Mouse (Mus musculus): ENCODE results near the gene Arhgef25. TPM values are rescaled to one million over a fixed set of nuclear protein-coding genes. Genes with fewer than 3 reads are reported as not detected.
A peak's percentile ranks its signal among the peaks of the same experiment; 100 is the strongest.

Gene Arhgef25
- polyA plus RNA-seq, 1 experiment from 2014 or later, result 2.6 TPM

GRCm38 (mm10) chr10:127217177-127217576, 27.3 kb upstream of the Arhgef25 start:
- no peaks in the 10 kb centered on the region for H3K27me3 ChIP-seq (ENCODE audit: insufficient read depth, low read length)
- H3K27ac ChIP-seq (ENCODE audit: low read depth), result no peak overlapping the region
- no peak for ATAC-seq
- TF ChIP-seq CTCF (IDR thresholded peaks at IDR 0.05; ENCODE audit: low read depth), result no peak
- TF ChIP-seq EP300 (IDR thresholded peaks at IDR 0.05; ENCODE audit: low read depth), result no peak
- no peaks in the 10 kb centered on the region for H3K9me3 ChIP-seq (ENCODE audit: low read length)
- DNase-seq, result no peak
- H3K4me3 ChIP-seq (ENCODE audit: low read depth, low read length), result no peak overlapping the region
- no peaks in the 10 kb centered on the region for H3K36me3 ChIP-seq (replicated peaks; ENCODE audit: insufficient read depth, low read length)
- no peaks in the 10 kb centered on the region for H3K4me1 ChIP-seq (ENCODE audit: insufficient read depth)
- no peak overlapping the region for H3K9ac ChIP-seq (replicated peaks)
- no peak overlapping the region for H3K4me2 ChIP-seq (ENCODE audit: low read depth, low read length)

DNA sequence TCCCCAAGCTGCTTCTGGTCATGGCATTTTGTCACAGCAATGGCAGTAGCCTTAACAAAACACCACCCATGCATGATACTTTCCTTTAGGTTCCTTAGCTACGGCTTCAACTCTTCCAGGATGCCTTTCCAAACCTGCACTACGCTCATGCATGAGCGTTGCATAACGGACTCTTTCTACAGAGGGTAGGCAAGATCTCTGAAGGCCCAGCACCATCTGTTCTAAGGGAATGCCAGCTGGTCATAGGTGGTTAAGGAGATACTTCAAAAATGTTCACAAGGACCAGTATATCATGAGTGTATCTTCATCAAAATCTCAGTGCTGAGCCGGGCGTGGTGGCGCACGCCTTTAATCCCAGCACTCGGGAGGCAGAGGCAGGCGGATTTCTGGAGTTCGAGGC, 26.6 kb upstream of the Arhgef25 start:
- H3K4me3 ChIP-seq (ENCODE audit: low read depth, low read length), result no peak overlapping the region
- no peaks in the 10 kb centered on the region for H3K36me3 ChIP-seq (replicated peaks; ENCODE audit: insufficient read depth, low read length)
- 93% methylated on average over 11 of the region's 11 CpGs for WGBS (ENCODE audit: insufficient replicate concordance)
- no peaks in the 10 kb centered on the region for H3K9me3 ChIP-seq (ENCODE audit: low read length)
- H3K4me2 ChIP-seq (ENCODE audit: low read depth, low read length), result no peak overlapping the region
- ATAC-seq (no peak), DNase-seq (no peak)
- no peak overlapping the region for H3K9ac ChIP-seq (replicated peaks)
- H3K27ac ChIP-seq (ENCODE audit: low read depth), result no peak overlapping the region
- TF ChIP-seq CTCF (IDR thresholded peaks at IDR 0.05; ENCODE audit: low read depth) (no peak), EP300 (IDR thresholded peaks at IDR 0.05; ENCODE audit: low read depth) (no peak)
- 0 out of 2 replicates have a peak, but pooled peaks cover 3% of the 10 kb centered on the region for H3K4me1 ChIP-seq (ENCODE audit: insufficient read depth)
- H3K27me3 ChIP-seq (ENCODE audit: insufficient read depth, low read length), result no peaks in the 10 kb centered on the region

DNA sequence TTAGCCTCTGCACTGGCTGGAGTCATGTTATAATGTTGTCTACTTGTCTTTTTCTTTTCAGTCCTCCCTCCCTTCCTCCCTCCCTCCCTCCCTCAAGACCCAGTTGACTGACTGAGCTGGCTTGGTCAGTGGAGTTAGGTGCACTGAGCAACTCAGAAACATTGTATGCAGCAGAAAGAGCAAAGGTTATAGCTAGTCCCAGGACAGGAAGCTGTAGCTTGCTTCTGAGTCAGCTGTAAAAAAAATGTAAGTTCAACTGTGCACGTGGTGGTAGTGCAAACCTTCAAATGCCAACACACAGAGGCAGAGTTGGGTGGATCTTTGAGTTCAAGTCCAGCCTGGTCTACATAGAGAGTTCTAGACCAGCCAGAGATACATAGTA, 24.5 kb upstream of the Arhgef25 start:
- Histone ChIP-seq H3K4me1 (ENCODE audit: insufficient read depth) (peaks cover 10% of the 10 kb centered on the region), H3K27me3 (ENCODE audit: insufficient read depth, low read length) (no peaks in the 10 kb centered on the region), H3K4me2 (ENCODE audit: low read depth, low read length) (no peak overlapping the region), H3K4me3 (ENCODE audit: low read depth, low read length) (no peak overlapping the region), H3K27ac (ENCODE audit: low read depth) (no peak overlapping the region), H3K9me3 (ENCODE audit: low read length) (no peaks in the 10 kb centered on the region), H3K36me3 (replicated peaks; ENCODE audit: insufficient read depth, low read length) (no peaks in the 10 kb centered on the region), H3K9ac (replicated peaks) (no peak overlapping the region)
- 23% methylated on average over 1 of the region's 1 CpGs for WGBS (ENCODE audit: insufficient replicate concordance)
- DNase-seq, result no peak
- no peak for TF ChIP-seq EP300 (IDR thresholded peaks at IDR 0.05; ENCODE audit: low read depth)
- no peak for TF ChIP-seq CTCF (IDR thresholded peaks at IDR 0.05; ENCODE audit: low read depth)
- ATAC-seq, result no peak

DNA sequence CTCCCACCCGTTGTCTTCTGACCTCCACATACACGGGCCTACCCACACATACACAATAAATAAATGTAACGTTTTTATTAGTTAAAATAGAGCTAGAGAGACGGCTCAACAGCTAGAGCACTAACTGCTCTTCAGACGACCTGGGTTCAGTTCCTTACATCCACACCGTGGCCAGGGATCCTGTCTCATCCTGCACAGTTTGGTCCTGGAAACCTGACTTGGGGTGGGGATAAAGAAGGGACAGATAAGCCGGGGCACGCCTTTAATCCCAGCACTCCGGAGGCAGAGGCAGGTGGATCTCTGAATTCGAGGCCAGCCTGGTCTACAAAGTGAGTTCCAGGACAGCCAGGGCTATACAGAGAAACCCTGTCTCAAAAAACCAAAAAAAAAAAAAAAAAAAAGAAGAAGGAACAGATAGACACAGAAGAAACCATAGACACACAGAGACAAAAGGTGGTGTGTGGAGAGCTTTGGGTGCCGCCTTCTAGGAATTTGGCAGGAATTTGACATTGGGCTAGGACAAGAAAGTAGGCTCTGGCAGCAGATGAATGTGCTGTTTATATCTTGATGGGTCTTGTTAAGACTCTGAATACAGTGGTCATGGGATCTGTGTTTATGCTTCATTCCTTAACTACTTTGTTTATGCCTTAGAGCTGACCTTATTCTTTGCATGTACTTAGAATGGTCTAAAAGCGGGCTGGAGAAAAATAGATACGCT, 24.0 kb upstream of the Arhgef25 start:
- Histone ChIP-seq H3K27me3 (ENCODE audit: insufficient read depth, low read length) (no peaks in the 10 kb centered on the region), H3K4me1 (ENCODE audit: insufficient read depth) (peaks cover 12% of the 10 kb centered on the region), H3K9me3 (ENCODE audit: low read length) (no peaks in the 10 kb centered on the region), H3K9ac (replicated peaks) (no peak overlapping the region), H3K4me2 (ENCODE audit: low read depth, low read length) (no peak overlapping the region), H3K36me3 (replicated peaks; ENCODE audit: insufficient read depth, low read length) (no peaks in the 10 kb centered on the region), H3K4me3 (ENCODE audit: low read depth, low read length) (no peak overlapping the region), H3K27ac (ENCODE audit: low read depth) (no peak overlapping the region)
- DNase-seq (no peak), ATAC-seq (no peak)
- WGBS (ENCODE audit: insufficient replicate concordance), result 80% methylated on average over 13 of the region's 13 CpGs
- TF ChIP-seq CTCF (IDR thresholded peaks at IDR 0.05; ENCODE audit: low read depth) (no peak), EP300 (IDR thresholded peaks at IDR 0.05; ENCODE audit: low read depth) (no peak)

GRCm38 (mm10) chr10:127213272-127213671, 23.4 kb upstream of the Arhgef25 start:
- H3K27me3 ChIP-seq (ENCODE audit: insufficient read depth, low read length), result no peaks in the 10 kb centered on the region
- peaks cover 12% of the 10 kb centered on the region for H3K4me1 ChIP-seq (ENCODE audit: insufficient read depth)
- DNase-seq (no peak), ATAC-seq (no peak)
- H3K36me3 ChIP-seq (replicated peaks; ENCODE audit: insufficient read depth, low read length), result peaks cover 5% of the 10 kb centered on the region; the same call in 1 of the 2 replicates
- H3K4me3 ChIP-seq (ENCODE audit: low read depth, low read length), result no peak overlapping the region
- TF ChIP-seq CTCF (IDR thresholded peaks at IDR 0.05; ENCODE audit: low read depth) (no peak), EP300 (IDR thresholded peaks at IDR 0.05; ENCODE audit: low read depth) (no peak)
- H3K9ac ChIP-seq (replicated peaks), result no peak overlapping the region
- no peak overlapping the region for H3K4me2 ChIP-seq (ENCODE audit: low read depth, low read length)
- no peaks in the 10 kb centered on the region for H3K9me3 ChIP-seq (ENCODE audit: low read length)
- WGBS (ENCODE audit: insufficient replicate concordance), result 85% methylated on average over 8 of the region's 8 CpGs
- no peak overlapping the region for H3K27ac ChIP-seq (ENCODE audit: low read depth)

GRCm38 (mm10) chr10:127211414-127211854, 21.6 kb upstream of the Arhgef25 start, which contains the start of gene Pip4k2c:
TSS of gene Pip4k2c (minus strand) at chr10:127211585.
- peak; percentile 96 for DNase-seq
- H3K4me3 ChIP-seq (ENCODE audit: low read depth, low read length), result peak within 1 kb of the TSS; percentile 86
- WGBS (ENCODE audit: insufficient replicate concordance), result under 1% methylated on average over 37 of the region's 47 CpGs
- peak within 1 kb of the TSS; percentile 86 for H3K4me2 ChIP-seq (ENCODE audit: low read depth, low read length)
- H3K9ac ChIP-seq (replicated peaks), result peak within 1 kb of the TSS; percentile 87
- TF ChIP-seq EP300 (IDR thresholded peaks at IDR 0.05; ENCODE audit: low read depth) (no peak), CTCF (IDR thresholded peaks at IDR 0.05; ENCODE audit: low read depth) (no peak)
- peaks cover 17% of the 10 kb centered on the region for H3K36me3 ChIP-seq (replicated peaks; ENCODE audit: insufficient read depth, low read length)
- H3K9me3 ChIP-seq (ENCODE audit: low read length), result no peaks in the 10 kb centered on the region
- no peaks in the 10 kb centered on the region for H3K27me3 ChIP-seq (ENCODE audit: insufficient read depth, low read length)
- H3K4me1 ChIP-seq (ENCODE audit: insufficient read depth), result peaks cover 12% of the 10 kb centered on the region
- peak within 1 kb of the TSS; percentile 76 for H3K27ac ChIP-seq (ENCODE audit: low read depth)
- ATAC-seq, result peak; percentile 98
